Mouse (Mus musculus): ENCODE data around the gene Itpr2.

- TF ChIP-seq CTCF (IDR thresholded peaks at IDR 0.05; ENCODE audit: low read depth) (no peak), EP300 (IDR thresholded peaks at IDR 0.05; ENCODE audit: low read depth) (no peak)
Observed at GRCm38 (mm10) chr6:146270776-146271533, 231.1 kb downstream of the Itpr2 start.
